Mouse (Mus musculus): ENCODE data around the gene Mdfic. TPM values are rescaled to one million over a fixed set of nuclear protein-coding genes. Genes with fewer than 3 reads are reported as not detected.

Gene Mdfic
- polyA plus RNA-seq, 1 experiment from 2014 or later, result 1.1 TPM

GRCm38 (mm10) chr6:15724304-15724703, 3.8 kb downstream of the Mdfic start:
- 59% methylated on average over 4 of the region's 4 CpGs for WGBS

GRCm38 (mm10) chr6:15726422-15726821, 6.0 kb downstream of the Mdfic start:
- H3K9me3 ChIP-seq (replicated peaks), result no peaks in the 10 kb centered on the region
- peaks cover 3% of the 10 kb centered on the region; the same call in 1 of the 2 replicates for H3K4me1 ChIP-seq
- 89% methylated on average over 6 of the region's 6 CpGs for WGBS
- H3K4me2 ChIP-seq, result no peak overlapping the region
- no peak overlapping the region for H3K4me3 ChIP-seq (replicated peaks)
- H3K27me3 ChIP-seq (replicated peaks), result no peaks in the 10 kb centered on the region
- no peak for ATAC-seq (ENCODE audit: low FRiP score)
- H3K27ac ChIP-seq (replicated peaks), result no peak overlapping the region
- no peak overlapping the region for H3K9ac ChIP-seq (replicated peaks)
- no peaks in the 10 kb centered on the region for H3K36me3 ChIP-seq

More at GRCm38 (mm10) chr6:15724304-15724703, 3.8 kb downstream of the Mdfic start:
- ATAC-seq (ENCODE audit: low FRiP score), result no peak
- Histone ChIP-seq H3K9ac (replicated peaks) (no peak overlapping the region), H3K9me3 (replicated peaks) (no peaks in the 10 kb centered on the region), H3K27ac (replicated peaks) (no peak overlapping the region), H3K36me3 (no peaks in the 10 kb centered on the region), H3K4me1 (peaks cover 15% of the 10 kb centered on the region), H3K4me2 (no peak overlapping the region), H3K4me3 (replicated peaks) (no peak overlapping the region), H3K27me3 (replicated peaks) (0 out of 2 replicates have a peak, but pooled peaks cover 4% of the 10 kb centered on the region)

DNA sequence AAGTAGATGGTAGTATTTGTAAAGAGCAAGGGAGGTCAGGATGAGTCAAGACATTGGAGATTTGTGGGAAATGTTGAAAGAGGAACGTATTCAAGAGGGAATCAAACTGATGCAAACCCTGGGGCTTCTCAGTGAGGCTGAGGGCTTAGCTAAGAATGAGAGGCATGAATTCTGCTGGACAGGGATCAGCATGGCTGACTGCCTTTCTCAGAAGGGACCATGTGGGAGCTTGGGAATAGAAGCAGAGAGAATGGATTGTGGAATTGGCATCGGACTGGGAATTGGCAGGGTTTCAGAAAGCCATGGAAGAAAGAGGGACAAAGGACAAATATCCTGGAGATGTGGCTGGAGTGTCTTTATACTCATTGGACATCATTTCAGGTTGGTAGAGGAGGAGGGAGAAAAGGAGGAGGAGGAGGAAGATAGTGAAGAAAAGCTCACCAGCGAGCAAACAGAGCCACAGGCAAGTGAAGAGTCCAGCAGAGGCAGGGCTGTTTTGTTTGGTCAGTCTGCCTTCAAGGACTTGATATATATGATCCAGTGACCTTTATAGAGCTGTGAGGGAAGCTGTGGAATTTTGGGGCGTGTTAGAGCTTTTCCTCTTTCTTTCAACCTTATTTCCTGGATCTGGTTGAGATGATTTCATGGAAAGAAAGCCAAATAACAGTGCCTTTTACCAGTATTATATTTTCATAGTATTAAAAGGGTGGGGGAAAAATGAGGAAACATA, 7.4 kb downstream of the Mdfic start:
- H3K36me3 ChIP-seq, result no peaks in the 10 kb centered on the region
- H3K9me3 ChIP-seq (replicated peaks), result no peaks in the 10 kb centered on the region
- no peak overlapping the region for H3K4me2 ChIP-seq
- H3K27me3 ChIP-seq (replicated peaks), result no peaks in the 10 kb centered on the region
- ATAC-seq (ENCODE audit: low FRiP score), result no peak
- H3K4me3 ChIP-seq (replicated peaks), result no peak overlapping the region
- H3K27ac ChIP-seq (replicated peaks), result no peak overlapping the region
- WGBS, result 62% methylated on average over 4 of the region's 4 CpGs
- no peak overlapping the region for H3K9ac ChIP-seq (replicated peaks)
- no peaks in the 10 kb centered on the region for H3K4me1 ChIP-seq

GRCm38 (mm10) chr6:15728844-15729577, 8.6 kb downstream of the Mdfic start:
- Histone ChIP-seq H3K36me3 (no peaks in the 10 kb centered on the region), H3K4me1 (no peaks in the 10 kb centered on the region), H3K4me2 (no peak overlapping the region), H3K9me3 (replicated peaks) (no peaks in the 10 kb centered on the region), H3K27me3 (replicated peaks) (no peaks in the 10 kb centered on the region), H3K9ac (replicated peaks) (no peak overlapping the region), H3K27ac (replicated peaks) (no peak overlapping the region), H3K4me3 (replicated peaks) (no peak overlapping the region)
- no peak for ATAC-seq (ENCODE audit: low FRiP score)
- 89% methylated on average over 6 of the region's 6 CpGs for WGBS

DNA sequence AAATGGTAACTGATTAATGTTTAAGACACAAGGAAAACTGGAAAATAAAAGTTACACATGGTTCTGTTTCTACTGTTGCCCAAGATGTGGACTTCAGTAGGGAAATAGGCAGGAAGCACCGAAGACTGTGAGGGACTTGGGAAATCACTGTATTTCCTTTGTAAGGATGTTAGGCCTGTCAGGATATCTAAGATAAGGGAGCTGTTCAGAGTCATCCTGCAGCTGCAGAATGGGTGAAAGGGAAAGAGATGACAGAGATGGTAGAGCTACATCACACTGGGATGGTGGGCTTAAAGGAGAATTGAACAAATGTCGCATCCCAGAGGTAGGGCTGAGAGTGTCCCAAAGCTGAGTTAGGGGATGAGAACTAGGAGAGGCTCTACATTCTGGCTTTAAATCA, 9.8 kb downstream of the Mdfic start:
- WGBS, result 87% methylated on average over 2 of the region's 2 CpGs
- Histone ChIP-seq H3K4me3 (replicated peaks) (no peak overlapping the region), H3K9ac (replicated peaks) (no peak overlapping the region), H3K27me3 (replicated peaks) (no peaks in the 10 kb centered on the region), H3K9me3 (replicated peaks) (no peaks in the 10 kb centered on the region), H3K27ac (replicated peaks) (no peak overlapping the region), H3K4me2 (no peak overlapping the region), H3K36me3 (no peaks in the 10 kb centered on the region), H3K4me1 (no peaks in the 10 kb centered on the region)
- no peak for ATAC-seq (ENCODE audit: low FRiP score)

GRCm38 (mm10) chr6:15730666-15731065, 10.2 kb downstream of the Mdfic start:
- no peaks in the 10 kb centered on the region for H3K9me3 ChIP-seq (replicated peaks)
- H3K27me3 ChIP-seq (replicated peaks), result no peaks in the 10 kb centered on the region
- no peak for ATAC-seq (ENCODE audit: low FRiP score)
- H3K36me3 ChIP-seq, result no peaks in the 10 kb centered on the region
- H3K4me1 ChIP-seq, result no peaks in the 10 kb centered on the region
- no peak overlapping the region for H3K4me2 ChIP-seq
- 78% methylated on average over 4 of the region's 4 CpGs for WGBS
- no peak overlapping the region for H3K27ac ChIP-seq (replicated peaks)
- H3K4me3 ChIP-seq (replicated peaks), result no peak overlapping the region
- H3K9ac ChIP-seq (replicated peaks), result no peak overlapping the region

DNA sequence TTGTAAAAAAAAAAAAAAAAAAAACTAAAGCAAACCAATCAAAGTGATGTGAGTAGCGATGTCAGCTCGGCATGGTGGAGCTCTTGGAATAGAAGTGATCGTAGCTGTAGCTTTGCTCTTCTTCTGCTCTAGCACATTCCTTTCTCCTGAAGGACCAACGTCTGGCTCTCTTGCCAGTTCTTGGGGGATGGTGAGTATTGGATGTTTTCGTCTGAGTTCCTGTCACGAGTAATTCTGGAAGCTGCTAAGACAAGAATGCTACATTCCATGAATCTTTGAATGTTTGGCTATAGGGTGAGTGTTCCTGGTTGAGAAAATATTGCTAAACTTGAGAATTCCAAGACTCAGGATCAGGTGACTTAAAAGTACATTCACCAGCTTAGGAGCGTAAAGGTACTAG, 11.0 kb downstream of the Mdfic start:
- Histone ChIP-seq H3K9ac (replicated peaks) (no peak overlapping the region), H3K9me3 (replicated peaks) (no peaks in the 10 kb centered on the region), H3K27me3 (replicated peaks) (no peaks in the 10 kb centered on the region), H3K27ac (replicated peaks) (no peak overlapping the region), H3K4me3 (replicated peaks) (no peak overlapping the region), H3K4me2 (no peak overlapping the region), H3K36me3 (no peaks in the 10 kb centered on the region), H3K4me1 (no peaks in the 10 kb centered on the region)
- no peak for ATAC-seq (ENCODE audit: low FRiP score)
- WGBS, result 89% methylated on average over 7 of the region's 7 CpGs

- no peaks in the 10 kb centered on the region for H3K27me3 ChIP-seq (replicated peaks)
- H3K36me3 ChIP-seq, result no peaks in the 10 kb centered on the region
- no peaks in the 10 kb centered on the region for H3K9me3 ChIP-seq (replicated peaks)
- no peak for ATAC-seq (ENCODE audit: low FRiP score)
- 88% methylated on average over 8 of the region's 8 CpGs for WGBS
- no peak overlapping the region for H3K4me3 ChIP-seq (replicated peaks)
- no peak overlapping the region for H3K4me2 ChIP-seq
- no peaks in the 10 kb centered on the region for H3K4me1 ChIP-seq
- H3K27ac ChIP-seq (replicated peaks), result no peak overlapping the region
- no peak overlapping the region for H3K9ac ChIP-seq (replicated peaks)
Observed at GRCm38 (mm10) chr6:15737312-15737911, 17.0 kb downstream of the Mdfic start.

DNA sequence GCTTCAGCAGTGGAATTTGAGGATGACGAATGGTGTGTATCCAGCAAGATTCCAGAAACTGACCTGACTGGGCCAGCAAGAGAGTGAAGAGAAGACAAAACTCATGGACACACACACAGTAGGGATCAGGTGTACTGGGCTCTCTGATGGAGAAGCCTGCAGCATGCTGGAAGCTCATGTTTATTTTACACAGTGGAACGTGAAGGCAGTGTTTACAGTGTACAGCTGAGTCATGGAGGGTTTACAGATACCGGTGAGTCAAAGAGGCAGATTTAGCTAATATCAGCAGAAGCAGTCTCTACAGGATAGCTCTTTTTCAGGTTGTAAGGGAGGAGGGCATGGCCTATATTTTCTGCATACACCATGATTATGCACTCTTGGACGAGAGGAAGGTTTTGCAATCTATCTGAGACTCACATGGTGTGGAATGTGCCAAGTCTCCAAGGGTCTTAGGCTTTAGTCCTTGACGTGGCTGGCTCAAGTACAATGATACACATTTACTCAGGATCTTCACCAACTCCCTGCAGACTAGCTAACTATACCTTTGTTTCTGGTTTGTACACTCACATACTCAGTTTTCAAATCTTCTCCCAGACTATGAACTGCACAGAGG, 18.0 kb downstream of the Mdfic start:
- Histone ChIP-seq H3K27me3 (replicated peaks) (no peaks in the 10 kb centered on the region), H3K4me2 (no peak overlapping the region), H3K4me1 (no peaks in the 10 kb centered on the region), H3K9ac (replicated peaks) (no peak overlapping the region), H3K9me3 (replicated peaks) (no peaks in the 10 kb centered on the region), H3K4me3 (replicated peaks) (no peak overlapping the region), H3K27ac (replicated peaks) (no peak overlapping the region), H3K36me3 (no peaks in the 10 kb centered on the region)
- 79% methylated on average over 5 of the region's 5 CpGs for WGBS
- ATAC-seq (ENCODE audit: low FRiP score), result no peak

GRCm38 (mm10) chr6:15739132-15739531, 18.7 kb downstream of the Mdfic start:
- H3K9me3 ChIP-seq (replicated peaks), result no peaks in the 10 kb centered on the region
- H3K27me3 ChIP-seq (replicated peaks), result no peaks in the 10 kb centered on the region
- 86% methylated on average over 3 of the region's 3 CpGs for WGBS
- H3K36me3 ChIP-seq, result no peaks in the 10 kb centered on the region
- no peaks in the 10 kb centered on the region for H3K4me1 ChIP-seq
- H3K4me3 ChIP-seq (replicated peaks), result no peak overlapping the region
- no peak overlapping the region for H3K27ac ChIP-seq (replicated peaks)
- no peak for ATAC-seq (ENCODE audit: low FRiP score)
- H3K9ac ChIP-seq (replicated peaks), result no peak overlapping the region
- no peak overlapping the region for H3K4me2 ChIP-seq

GRCm38 (mm10) chr6:15742591-15743149, 22.2 kb downstream of the Mdfic start:
- WGBS, result 88% methylated on average over 6 of the region's 6 CpGs
- H3K9ac ChIP-seq (replicated peaks), result no peak overlapping the region
- H3K4me2 ChIP-seq, result no peak overlapping the region
- H3K4me3 ChIP-seq (replicated peaks), result no peak overlapping the region
- no peaks in the 10 kb centered on the region for H3K36me3 ChIP-seq
- no peak overlapping the region for H3K27ac ChIP-seq (replicated peaks)
- no peak for ATAC-seq (ENCODE audit: low FRiP score)
- H3K4me1 ChIP-seq, result no peaks in the 10 kb centered on the region
- no peaks in the 10 kb centered on the region for H3K9me3 ChIP-seq (replicated peaks)
- no peaks in the 10 kb centered on the region for H3K27me3 ChIP-seq (replicated peaks)
